Mouse (Mus musculus) left cerebral cortex, adult 9 months (tissue): ENCODE results near the gene Tmtc2.
"Not testable (repeated sequence)": the region's sequence is repeated elsewhere in the genome, so short reads cannot be mapped to it uniquely, and the experiment has no call there.

Experiments
- DNase-seq, 2 experiments: peaks; one replicate each; pipeline ENCODE4 v3.0.0; 2022; ENCODE audit warnings: low spot score in 2 of 2

The Tmtc2 gene

GRCm38 (mm10) chr10:105297560-105297959 lies 276.7 kb downstream of the Tmtc2 start:
- DNase-seq, result no peak

- DNase-seq, result peak in 1 of 2 experiments; percentile 36
These were observed 281.3 kb downstream of the Tmtc2 start for GRCm38 (mm10) chr10:105292961-105293360.

DNA sequence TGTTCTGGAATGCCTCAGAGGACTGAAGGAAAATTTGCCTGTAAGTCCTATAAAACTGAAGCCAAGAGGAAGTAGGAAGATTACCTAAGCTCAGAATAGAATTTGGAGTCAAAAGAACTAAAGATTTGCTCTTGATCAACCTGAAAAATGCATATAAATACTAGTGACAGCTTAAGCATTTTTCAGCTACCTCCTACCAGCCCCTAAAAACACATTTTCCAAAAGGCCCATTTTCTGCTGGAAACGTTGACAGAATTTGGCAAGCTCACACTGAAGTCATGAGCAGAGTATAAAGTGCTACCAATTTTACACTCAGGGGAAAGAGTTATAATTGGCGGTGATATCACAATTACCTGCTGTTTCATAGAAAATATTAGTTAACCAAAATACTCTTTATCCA lies 285.8 kb downstream of the Tmtc2 start:
- peak in 1 of 2 experiments; percentile 19 for DNase-seq

DNA sequence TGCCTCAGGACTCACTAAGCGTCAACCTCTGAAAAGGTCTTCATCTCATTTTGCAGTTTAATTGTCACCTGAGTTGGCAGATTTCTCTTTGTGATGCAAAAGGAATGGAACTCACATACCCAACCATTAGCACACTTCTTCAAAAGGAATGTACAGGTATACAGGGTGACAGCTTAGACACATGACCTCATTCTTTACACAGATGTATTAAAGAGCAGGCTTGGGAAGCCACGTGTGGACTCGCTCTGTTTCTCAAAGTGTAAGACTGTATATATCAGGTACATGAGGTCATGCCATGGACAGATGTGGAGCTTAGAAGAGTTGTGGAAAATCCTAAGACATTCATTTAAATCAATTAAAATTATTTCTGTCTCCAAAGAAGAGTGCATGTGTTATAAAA lies 286.7 kb downstream of the Tmtc2 start:
- DNase-seq, result no peak

DNA sequence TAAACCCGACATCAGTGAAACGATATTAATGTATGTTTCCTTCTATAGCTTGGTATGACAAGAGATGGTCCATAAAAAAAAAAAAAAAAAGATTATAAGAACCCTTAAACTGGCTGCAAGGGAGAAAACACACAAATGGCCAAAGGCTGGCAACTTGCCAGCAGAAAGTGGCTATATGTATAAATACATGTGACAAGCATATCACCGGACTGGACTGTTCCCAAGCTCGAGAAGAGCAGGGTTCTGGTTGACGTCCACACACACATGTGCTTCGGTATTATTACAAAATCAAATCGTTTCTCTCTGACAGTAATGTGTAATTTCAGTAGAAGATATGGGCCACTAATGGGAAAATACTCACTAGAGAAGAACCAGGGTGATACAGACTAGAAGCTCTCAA lies 287.2 kb downstream of the Tmtc2 start:
- DNase-seq, result no peak

DNA sequence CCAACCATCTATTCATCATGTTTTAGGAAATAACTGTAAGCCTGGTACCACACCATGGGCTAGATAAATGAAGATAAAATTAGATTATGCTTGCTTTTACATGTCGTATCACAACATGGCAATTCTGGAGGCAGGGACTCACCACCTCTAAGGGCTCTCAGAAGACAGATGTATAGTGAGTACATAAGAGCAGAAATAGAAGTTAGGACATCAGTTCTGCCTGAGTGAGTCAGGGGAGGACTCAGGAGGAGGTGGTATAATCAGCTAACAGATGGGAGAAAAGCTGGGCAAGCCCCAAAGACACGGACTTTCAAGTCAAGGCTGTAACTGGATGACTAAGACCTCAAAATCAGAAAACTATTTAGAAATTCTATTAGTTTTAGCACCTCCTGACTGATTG lies 288.0 kb downstream of the Tmtc2 start:
- DNase-seq, result peak; percentile 44 to 54

- DNase-seq, result no peak
These were observed 290.1 kb downstream of the Tmtc2 start for GRCm38 (mm10) chr10:105284171-105284570.

DNA sequence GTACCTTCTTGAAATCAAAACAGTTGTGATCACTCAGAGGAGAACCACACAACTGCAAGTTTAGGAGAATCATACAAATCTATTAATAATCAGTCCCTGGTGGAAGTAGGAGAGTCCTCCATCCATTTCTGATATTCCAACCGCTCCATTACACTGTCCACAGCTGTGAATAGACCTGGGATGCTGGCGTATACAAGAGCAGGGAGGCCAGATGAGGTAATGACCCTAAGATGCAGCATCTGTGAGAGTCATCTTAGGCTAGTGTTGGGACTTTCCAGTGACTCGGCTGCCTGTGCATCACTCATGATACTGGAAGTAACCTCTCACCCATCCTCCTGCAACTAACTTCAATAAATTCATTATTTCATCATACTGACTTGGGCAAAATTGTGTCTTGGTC lies 293.3 kb downstream of the Tmtc2 start:
- DNase-seq, result no peak

DNA sequence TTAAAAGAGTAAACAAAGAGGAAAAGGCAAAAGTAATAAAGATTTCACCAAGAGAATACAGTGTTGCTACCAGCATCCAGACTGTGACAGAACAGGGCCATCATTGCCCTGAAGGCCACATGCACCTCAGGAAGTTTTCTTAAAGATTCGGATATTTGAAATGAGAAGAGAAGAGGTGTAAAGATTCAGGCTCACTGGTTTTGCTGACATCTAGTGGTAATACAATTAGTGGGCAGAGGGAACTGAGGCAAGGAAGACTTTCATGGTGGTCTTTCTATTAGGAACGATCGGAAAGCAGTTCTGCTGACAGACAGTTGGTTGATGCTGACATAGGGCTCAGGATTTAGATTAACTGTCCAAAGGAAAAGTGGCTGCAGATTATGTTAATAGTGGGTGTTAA lies 314.2 kb downstream of the Tmtc2 start:
- DNase-seq, result no peak

GRCm38 (mm10) chr10:105238291-105238690 lies 336.0 kb downstream of the Tmtc2 start:
- DNase-seq, result not testable (repeated sequence)

GRCm38 (mm10) chr10:105232864-105233263 lies 341.4 kb downstream of the Tmtc2 start:
- DNase-seq, result no peak

- no peak for DNase-seq
These were observed 343.8 kb downstream of the Tmtc2 start for GRCm38 (mm10) chr10:105230416-105230815.

DNA sequence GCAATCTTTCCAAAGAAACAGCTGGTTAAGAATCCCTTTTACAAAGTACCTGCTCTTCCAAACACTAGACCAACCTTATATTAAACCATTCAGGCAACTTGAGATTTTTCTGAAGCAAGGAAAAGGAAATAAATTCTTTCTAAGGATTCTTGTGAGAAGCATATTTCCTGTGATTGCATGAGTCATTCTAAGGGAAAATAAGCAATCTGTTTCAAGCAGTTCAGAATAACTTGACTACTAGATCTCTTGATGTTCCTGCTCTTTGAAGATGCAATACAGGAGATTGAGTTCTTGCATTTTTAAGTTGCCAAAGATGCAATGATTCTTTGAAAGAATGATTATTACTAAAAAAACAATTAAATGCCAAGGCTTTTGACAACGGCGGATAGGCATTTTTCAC lies 345.6 kb downstream of the Tmtc2 start:
- no peak for DNase-seq

DNA sequence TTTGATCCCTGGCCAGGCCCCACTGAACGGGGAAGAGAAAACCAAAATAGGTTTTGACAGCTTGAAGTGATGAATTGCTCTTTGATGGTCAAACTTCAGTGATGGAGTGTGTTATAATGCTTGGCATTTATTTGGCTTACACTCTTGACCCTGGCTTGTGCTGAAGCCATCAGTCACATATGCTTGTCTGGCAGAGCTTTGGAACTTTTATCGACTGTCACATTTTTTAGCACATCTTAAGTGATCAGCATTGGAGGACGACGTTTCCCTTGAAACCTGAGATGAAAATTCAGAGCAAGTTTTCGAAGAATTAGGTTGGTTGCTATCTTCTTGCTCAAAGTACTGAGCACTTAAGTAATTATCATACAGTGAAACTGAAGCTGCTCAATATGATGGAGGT lies 346.6 kb downstream of the Tmtc2 start:
- DNase-seq, result no peak

GRCm38 (mm10) chr10:105225714-105226113 lies 348.5 kb downstream of the Tmtc2 start:
- DNase-seq, result no peak

- DNase-seq, result no peak
These were observed 351.3 kb downstream of the Tmtc2 start for GRCm38 (mm10) chr10:105222904-105223303.

GRCm38 (mm10) chr10:105201491-105201890 lies 372.8 kb downstream of the Tmtc2 start:
- DNase-seq, result no peak

DNA sequence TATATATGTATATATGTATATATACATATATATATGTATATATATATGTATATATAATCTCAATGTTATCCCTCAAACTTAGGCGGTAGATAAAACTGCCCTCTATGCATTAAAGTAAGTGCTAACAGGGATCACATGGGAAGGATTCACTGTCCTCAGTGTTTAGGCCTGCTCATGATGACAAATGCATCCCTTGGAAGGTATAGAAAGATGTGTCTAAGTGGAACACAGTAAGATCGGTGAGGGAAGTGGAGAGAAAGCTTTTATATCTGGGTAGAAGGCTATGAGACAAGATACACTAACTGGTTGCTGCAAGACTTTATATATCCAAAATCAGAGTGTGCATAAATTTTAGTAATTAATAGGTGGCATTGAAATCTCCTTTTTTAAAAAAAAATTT lies 373.6 kb downstream of the Tmtc2 start:
- DNase-seq, result no peak

GRCm38 (mm10) chr10:105200092-105200491 lies 374.2 kb downstream of the Tmtc2 start:
- no peak for DNase-seq

DNA sequence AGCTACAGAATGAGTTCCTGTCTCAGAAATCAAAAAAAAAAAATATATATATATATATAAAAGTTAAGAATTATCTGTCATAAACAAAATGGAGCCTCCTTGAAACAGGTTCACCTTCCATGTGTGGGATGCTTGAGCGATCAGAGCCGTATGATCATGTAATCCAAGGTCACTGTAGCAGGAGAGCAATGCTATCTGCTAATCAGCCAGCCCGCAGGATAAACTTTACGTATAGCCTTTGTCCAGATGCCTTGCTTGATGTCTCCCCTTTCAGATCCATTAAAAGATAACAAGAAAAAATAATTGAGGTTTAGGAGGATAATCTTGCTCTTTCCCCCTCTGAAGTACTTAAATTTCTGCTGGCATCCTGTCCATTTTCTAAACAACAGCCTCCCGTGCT lies 374.7 kb downstream of the Tmtc2 start:
- DNase-seq, result no peak

GRCm38 (mm10) chr10:105195377-105195776 lies 378.9 kb downstream of the Tmtc2 start:
- no peak for DNase-seq

- no peak for DNase-seq
These were observed 380.3 kb downstream of the Tmtc2 start for GRCm38 (mm10) chr10:105193756-105194460.

- peak; percentile 34 to 52 for DNase-seq
These were observed 382.2 kb downstream of the Tmtc2 start for GRCm38 (mm10) chr10:105192071-105192470.

GRCm38 (mm10) chr10:105189746-105190145 lies 384.5 kb downstream of the Tmtc2 start:
- no peak for DNase-seq
